Mouse (Mus musculus) testis, adult 2 months (tissue): ENCODE measurements at regions not wholly inside any gene's neighbourhood (a gene's known extent, or its start where the extent isn't known, plus 50 kb on each side); places are given as distances from the start of the nearest gene placed in this dataset.

Experiments
- H3K27ac ChIP-seq: fragments of 200-500 bp; 2 replicates; pipeline ENCODE4 v1.5.1; 2012; ENCODE audit warnings: low read depth, low read length; ENCODE audit not compliant: control insufficient read depth, insufficient read depth
- H3K27me3 ChIP-seq: fragments of 200-500 bp; 2 replicates; pipeline ENCODE4 v1.6.1; 2012; ENCODE audit warnings: mild to moderate bottlenecking, low read length, moderate library complexity; ENCODE audit not compliant: control insufficient read depth, insufficient read depth
- H3K36me3 ChIP-seq: fragments of 200-500 bp; 2 replicates; pipeline ENCODE4 v1.6.1; 2012; ENCODE audit warnings: mild to moderate bottlenecking, low read length; ENCODE audit not compliant: control insufficient read depth, insufficient read depth
- H3K4me1 ChIP-seq: fragments of 200-500 bp; 2 replicates; pipeline ENCODE4 v1.6.1; 2012; ENCODE audit warnings: low read length; ENCODE audit not compliant: control insufficient read depth, insufficient read depth
- H3K4me3 ChIP-seq: fragments of 200-500 bp; 2 replicates; pipeline ENCODE4 v1.5.1; 2012; ENCODE audit warnings: low read depth, mild to moderate bottlenecking, low read length, moderate library complexity, mixed read lengths; ENCODE audit not compliant: control insufficient read depth
- CTCF ChIP-seq: fragments of 200-500 bp; IDR thresholded peaks from 2 replicates; pipeline ENCODE4 v1.5.1; 2012; ENCODE audit warnings: low read depth, mild to moderate bottlenecking, inconsistent platforms, low read length, moderate library complexity; ENCODE audit not compliant: control insufficient read depth, insufficient read depth, insufficient replicate concordance
- POLR2A ChIP-seq: fragments of 200-500 bp; IDR thresholded peaks from 2 replicates; pipeline ENCODE4 v1.6.1; 2012; ENCODE audit warnings: low read depth, mild to moderate bottlenecking, inconsistent platforms, low read length, moderate library complexity; ENCODE audit not compliant: control insufficient read depth

DNA sequence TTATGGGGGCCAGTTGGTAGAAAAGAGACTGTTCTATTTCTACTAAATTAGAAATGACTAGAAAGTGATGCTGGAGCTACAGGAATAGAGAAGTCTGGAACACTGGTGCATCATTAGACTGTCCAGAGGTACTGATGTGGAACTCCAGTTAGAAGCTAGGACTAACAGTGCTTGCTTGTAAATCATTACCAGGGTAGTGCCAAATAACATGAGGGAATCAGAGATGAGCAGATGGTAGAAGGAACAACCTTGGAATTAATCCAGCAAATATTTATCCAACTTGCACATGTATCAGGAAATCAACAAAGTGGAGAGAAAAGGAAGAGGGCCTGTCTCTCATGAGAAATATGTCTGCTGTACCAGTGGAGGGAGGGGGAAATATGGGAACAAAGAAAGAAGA, 573.6 kb upstream of the Ddx18 start:
- Histone ChIP-seq H3K4me3 (no peak overlapping the region), H3K4me1 (no peaks in the 10 kb centered on the region), H3K27me3 (no peaks in the 10 kb centered on the region), H3K36me3 (no peaks in the 10 kb centered on the region), H3K27ac (no peak overlapping the region)
- TF ChIP-seq CTCF (no peak), POLR2A (no peak)

DNA sequence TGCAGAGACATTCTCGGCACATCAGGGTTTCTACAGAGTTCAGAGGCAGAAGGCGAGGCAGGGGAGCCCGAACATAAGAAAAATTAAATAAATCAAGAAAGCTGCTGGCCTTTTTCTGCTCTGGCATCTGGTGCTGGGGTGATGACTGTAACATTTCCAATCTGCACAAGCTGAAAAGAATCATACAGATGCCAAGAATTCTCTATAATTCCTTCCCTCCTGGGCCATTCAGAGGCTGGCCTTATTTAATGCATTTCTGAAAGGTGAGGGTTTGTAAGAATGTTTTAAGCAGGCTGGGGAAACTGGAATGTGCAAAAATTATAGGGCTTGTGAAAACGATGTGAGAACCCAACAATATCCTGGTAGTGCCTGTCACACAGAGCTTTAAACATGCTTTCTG, 556.2 kb upstream of the Ddx18 start:
- Histone ChIP-seq H3K27ac (no peak overlapping the region), H3K4me3 (no peak overlapping the region), H3K27me3 (no peaks in the 10 kb centered on the region), H3K36me3 (no peaks in the 10 kb centered on the region), H3K4me1 (no peaks in the 10 kb centered on the region)
- TF ChIP-seq POLR2A (no peak), CTCF (no peak)

DNA sequence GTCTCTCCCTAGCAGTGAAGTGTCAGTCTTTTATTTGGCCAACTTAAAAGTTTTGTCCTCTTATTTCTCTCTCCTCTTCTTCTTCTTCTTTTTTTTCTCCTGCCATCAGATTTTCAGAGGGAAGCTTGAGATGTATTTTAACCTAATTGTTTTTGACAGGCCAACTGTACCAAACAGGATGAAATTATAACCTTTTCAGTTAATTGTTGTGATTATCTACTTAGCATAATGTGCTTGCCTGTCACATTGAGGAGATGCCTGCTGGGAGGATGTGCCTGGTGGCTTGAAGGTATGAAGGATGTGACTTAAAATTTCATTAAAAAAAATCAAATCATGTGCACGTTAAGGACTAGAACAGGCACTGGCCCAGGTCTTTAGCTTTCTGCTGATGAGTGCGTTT, 527.9 kb upstream of the Ddx18 start:
- Histone ChIP-seq H3K27me3 (no peaks in the 10 kb centered on the region), H3K27ac (no peak overlapping the region), H3K4me1 (no peaks in the 10 kb centered on the region), H3K4me3 (no peak overlapping the region), H3K36me3 (no peaks in the 10 kb centered on the region)
- TF ChIP-seq CTCF (no peak), POLR2A (no peak)

DNA sequence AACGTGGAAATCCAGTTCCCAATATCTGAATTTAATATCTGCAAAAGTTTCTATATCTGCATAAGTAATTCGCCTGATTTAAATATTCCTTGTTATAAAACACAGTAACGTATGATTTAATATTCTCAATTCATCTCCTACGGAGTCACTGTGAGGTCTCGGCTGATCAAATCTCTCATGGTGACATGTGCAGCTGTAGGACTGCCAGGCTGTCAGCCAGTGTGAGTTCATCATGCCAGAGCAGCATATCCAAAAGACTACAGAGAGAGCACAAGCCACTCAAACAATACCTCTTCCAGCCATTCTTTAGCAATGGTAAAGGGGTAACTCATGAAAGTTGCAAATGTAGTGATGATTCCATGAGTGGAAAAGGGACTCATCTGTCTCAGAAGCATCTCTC, 514.7 kb upstream of the Ddx18 start:
- no peak overlapping the region for H3K4me3 ChIP-seq
- TF ChIP-seq CTCF (no peak), POLR2A (no peak)
- no peak overlapping the region for H3K27ac ChIP-seq
- H3K36me3 ChIP-seq = no peaks in the 10 kb centered on the region
- H3K4me1 ChIP-seq = no peaks in the 10 kb centered on the region
- H3K27me3 ChIP-seq = no peaks in the 10 kb centered on the region

DNA sequence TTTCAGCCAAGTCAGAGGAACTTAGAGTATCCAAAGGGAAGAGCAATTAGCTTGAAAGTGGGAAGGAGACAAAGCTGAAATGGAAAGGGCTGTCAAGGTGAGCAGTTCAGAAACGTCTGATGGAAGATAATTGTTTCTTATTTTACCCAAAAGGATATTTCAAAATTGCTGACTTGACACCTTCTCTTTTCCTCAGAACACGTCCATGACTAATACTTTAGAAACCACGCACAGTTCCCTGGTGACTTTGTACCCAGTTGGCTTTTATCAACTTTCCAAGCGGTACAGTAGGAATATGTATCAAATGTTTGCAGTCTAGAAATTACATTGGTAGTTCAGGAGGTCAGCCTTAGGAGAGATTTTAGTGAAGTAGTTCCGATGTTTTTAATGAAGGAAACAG, 508.3 kb upstream of the Ddx18 start:
- H3K4me1 ChIP-seq = no peaks in the 10 kb centered on the region
- TF ChIP-seq CTCF = no peak
- no peak for TF ChIP-seq POLR2A
- no peaks in the 10 kb centered on the region for H3K27me3 ChIP-seq
- no peaks in the 10 kb centered on the region for H3K36me3 ChIP-seq
- no peak overlapping the region for H3K4me3 ChIP-seq
- H3K27ac ChIP-seq = no peak overlapping the region

DNA sequence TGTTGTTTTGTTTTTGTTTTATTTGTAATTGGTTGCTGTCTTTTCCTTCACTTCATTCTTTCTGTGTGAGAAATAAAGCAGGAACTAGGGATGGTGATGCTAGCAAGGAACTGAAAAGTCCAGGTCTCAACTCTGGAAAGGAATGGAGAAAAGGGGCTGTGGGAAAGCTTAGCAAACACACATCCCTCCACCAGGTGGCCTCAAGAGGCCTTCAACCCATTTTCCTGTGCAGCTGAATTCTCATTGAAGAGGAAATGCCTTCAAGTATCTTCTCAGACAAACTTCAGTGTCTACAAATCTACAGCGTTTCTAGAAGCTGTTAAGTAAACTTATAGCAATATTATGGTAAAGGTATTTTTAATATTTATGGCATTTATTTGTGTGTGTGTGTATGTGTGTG, 487.4 kb upstream of the Ddx18 start:
- H3K4me3 ChIP-seq = no peak overlapping the region
- no peak for TF ChIP-seq CTCF
- no peak for TF ChIP-seq POLR2A
- H3K4me1 ChIP-seq = no peaks in the 10 kb centered on the region
- H3K27me3 ChIP-seq = no peaks in the 10 kb centered on the region
- no peaks in the 10 kb centered on the region for H3K36me3 ChIP-seq
- H3K27ac ChIP-seq = no peak overlapping the region

DNA sequence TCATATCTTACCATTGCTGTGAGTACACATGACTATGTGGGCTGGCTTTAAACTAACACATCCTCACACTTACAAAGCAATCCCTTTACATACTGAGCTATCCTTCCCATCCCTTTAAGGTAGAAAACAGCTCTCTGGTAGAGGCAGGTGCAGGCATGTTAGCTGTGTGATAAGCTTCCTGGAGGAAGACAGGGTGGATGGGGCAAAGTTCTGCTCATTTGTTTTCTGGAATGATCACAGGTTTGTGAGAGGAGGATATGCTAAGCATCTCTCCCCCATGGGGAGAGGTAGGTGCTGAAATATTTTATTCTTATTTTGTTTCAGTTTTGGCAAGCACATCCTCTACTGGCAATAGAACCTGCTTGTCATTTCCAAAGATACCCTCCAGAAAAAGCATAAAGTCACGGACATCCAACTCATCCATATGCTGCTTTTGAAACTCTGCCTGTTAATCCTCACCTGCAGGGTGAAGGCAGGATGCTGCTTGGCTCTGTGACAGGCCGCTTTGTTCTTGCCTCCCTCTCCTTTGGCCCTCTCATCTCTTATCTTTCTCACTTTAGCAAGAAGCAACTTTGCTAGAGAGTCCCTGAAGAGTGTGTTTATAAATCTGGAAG, 480.4 kb upstream of the Ddx18 start:
- no peak overlapping the region for H3K4me3 ChIP-seq
- H3K4me1 ChIP-seq = no peaks in the 10 kb centered on the region
- no peak overlapping the region for H3K27ac ChIP-seq
- no peaks in the 10 kb centered on the region for H3K27me3 ChIP-seq
- H3K36me3 ChIP-seq = no peaks in the 10 kb centered on the region
- TF ChIP-seq CTCF (no peak), POLR2A (no peak)

DNA sequence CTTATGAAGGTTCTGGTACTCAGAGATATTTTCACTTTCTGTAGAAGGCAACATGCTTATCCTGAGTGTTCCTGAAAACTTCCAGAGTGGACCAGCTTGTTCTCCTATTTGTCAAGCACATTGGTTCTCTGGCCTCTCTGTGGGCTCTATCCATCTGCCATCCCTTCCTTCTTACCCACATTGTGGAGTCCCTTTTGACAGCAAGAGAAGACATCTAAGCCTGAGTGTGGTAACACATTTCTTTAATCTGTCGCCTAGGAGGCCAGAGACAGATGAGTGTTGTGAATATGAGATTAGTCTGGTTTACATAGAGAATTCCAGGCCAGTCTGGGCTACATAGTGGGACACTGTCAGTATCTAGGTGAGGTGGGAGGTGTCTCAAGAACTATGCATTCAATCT, 476.1 kb upstream of the Ddx18 start:
- H3K27ac ChIP-seq = no peak overlapping the region
- H3K27me3 ChIP-seq = no peaks in the 10 kb centered on the region
- H3K36me3 ChIP-seq = no peaks in the 10 kb centered on the region
- TF ChIP-seq POLR2A = no peak
- no peak for TF ChIP-seq CTCF
- no peaks in the 10 kb centered on the region for H3K4me1 ChIP-seq
- no peak overlapping the region for H3K4me3 ChIP-seq
